Mouse (Mus musculus) bone marrow macrophage, adult 2 months (primary cell): ENCODE results near the gene Kcnmb2.

Experiments used
- CTCF ChIP-seq: IDR thresholded peaks from 2 replicates; pipeline ENCODE4 v1.5.1; 2012; ENCODE audit warnings: low read depth, mild to moderate bottlenecking, low read length, moderate library complexity
- POLR2A ChIP-seq: IDR thresholded peaks from 2 replicates; pipeline ENCODE4 v1.6.1; 2012; ENCODE audit warnings: mild to moderate bottlenecking, low read depth, low read length, borderline replicate concordance

DNA sequence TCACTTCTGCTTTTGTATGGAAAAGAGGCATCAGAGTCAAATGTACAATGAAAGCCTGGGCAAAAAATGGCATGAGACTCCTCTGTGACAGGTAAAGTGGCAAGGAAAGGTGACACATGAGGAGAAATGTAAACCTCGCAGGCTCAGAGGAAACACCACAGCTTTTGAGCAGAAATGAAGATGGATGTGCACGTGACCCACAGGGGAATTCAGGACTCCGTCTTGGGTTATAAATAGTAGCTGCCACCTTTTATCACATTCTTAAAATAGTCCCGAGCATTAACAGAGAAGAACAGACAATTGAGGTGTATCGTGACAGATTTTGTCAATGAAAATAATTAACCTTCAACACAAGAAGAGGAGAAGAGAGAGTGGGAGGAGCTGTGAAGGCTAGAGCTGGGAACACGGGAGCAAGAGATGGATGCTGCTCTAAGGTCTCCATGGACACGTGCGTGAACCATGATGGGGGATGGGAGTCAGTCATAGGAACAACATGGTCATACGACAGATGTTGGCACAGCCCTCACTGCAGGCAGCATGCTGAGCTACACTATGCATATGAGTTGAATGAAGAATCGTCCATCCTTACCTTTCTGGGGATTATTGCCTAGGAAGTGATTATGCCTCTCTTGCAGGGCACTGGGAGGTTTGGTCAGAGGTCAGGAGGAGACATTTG, 127.2 kb downstream of the Kcnmb2 start:
- TF ChIP-seq CTCF, result no peak
- no peak for TF ChIP-seq POLR2A
